Mouse (Mus musculus) layer of hippocampus, adult 8-10 months (tissue): ENCODE measurements around the gene Gm5108. TPM values are rescaled to one million over a fixed set of nuclear protein-coding genes. Genes with fewer than 3 reads are reported as not detected.

Source experiments
- DNase-seq, 2 experiments: peaks; one replicate each; pipeline ENCODE4 v3.0.0; 2022; ENCODE audit warnings: low spot score in 2 of 2
- total RNA-seq, 4 experiments: library from RNA; stranded (reverse); gene quantifications; 2 replicates each; pipeline ENCODE4 v1.2.4; 2022

The Gm5108 gene
- not detected for total RNA-seq

DNA sequence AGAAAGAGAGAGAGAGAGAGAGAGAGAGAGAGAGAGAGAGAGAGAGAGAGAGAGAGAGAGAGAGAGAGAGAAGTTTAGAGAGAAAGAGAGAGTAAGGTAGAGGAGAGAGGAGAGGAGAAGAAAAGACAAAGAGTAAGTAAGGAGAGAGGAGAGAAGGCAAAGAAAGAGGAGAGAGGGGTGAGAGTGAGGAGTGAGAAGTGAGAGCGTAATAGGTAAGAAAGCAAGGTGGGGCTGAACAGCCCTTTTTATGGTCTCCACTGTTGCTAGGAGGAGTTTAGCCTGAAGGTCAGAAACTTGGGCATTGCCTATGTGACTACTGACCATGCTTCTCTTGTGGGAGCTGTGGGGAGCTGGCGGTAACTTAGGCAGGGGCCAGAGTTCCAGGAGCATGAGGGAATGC lies at the start of gene Gm5108:
Gm5108 (plus strand) TSS at position 301 of the 400 bp plus-strand sequence.
- no peak for DNase-seq

- DNase-seq: no peak
Observed at GRCm38 (mm10) chr5:67898921-67899320, 42.5 kb upstream of the Gm5108 start.

DNA sequence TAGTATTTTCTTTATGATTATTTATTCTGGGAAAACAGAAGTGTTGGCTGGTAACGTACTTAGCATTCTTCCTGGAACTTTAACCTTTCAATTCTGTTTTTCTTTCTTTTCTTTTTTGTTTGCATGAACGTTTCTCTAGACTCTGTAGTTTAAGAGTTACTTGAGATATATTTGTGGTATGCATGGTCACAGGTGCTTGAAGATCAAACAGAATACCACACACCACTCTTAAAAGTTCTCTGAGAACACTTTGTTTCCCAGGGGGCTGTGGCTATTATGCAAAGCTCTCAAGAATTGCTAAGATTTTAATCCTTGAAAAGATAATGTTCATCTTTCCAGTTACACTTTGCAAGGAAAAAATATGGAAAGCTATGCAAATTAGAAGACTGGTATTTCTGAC lies 36.9 kb upstream of the Gm5108 start:
- DNase-seq: no peak

DNA sequence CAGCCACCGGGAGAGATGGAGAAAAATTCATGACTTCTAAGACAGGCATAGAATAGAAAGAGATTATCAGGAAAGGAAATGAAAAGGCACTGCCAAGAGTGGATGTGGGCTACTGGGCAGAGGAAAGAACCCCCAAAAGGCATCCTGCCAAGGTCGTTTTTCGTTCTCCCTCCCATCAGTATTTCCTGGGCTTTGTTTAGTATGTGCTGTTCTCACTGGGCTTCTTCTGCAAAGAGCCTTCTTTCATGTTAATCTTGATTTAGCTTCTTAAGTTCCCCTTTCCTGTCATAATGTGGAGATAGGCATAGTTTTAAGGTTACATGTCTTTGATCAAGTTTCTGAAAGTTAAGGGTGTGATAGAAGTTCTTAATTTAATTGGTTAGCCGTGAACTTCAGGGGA lies 10.9 kb upstream of the Gm5108 start:
- DNase-seq: no peak

- DNase-seq: no peak
Observed at GRCm38 (mm10) chr5:67931623-67932022, 9.8 kb upstream of the Gm5108 start.

DNA sequence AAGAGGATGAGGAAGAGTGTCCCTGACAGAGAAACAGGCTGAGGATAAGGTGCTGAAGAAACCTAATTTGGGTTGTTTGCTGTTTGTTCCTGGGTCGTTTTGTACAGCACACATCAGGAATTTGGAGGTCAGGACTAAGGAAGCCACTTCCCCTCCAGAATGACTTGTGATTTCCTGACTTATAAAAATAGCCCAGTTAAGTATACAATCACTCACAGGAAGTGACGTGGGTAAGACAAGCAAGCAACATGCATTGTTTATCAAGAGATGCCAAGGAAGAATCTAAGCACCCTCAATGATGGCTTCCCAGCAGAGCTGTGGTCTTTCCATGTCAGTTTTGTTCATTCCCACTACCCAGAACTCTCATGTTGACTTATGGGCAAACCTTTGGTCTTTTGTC lies 1.7 kb downstream of the Gm5108 start:
- no peak for DNase-seq

DNA sequence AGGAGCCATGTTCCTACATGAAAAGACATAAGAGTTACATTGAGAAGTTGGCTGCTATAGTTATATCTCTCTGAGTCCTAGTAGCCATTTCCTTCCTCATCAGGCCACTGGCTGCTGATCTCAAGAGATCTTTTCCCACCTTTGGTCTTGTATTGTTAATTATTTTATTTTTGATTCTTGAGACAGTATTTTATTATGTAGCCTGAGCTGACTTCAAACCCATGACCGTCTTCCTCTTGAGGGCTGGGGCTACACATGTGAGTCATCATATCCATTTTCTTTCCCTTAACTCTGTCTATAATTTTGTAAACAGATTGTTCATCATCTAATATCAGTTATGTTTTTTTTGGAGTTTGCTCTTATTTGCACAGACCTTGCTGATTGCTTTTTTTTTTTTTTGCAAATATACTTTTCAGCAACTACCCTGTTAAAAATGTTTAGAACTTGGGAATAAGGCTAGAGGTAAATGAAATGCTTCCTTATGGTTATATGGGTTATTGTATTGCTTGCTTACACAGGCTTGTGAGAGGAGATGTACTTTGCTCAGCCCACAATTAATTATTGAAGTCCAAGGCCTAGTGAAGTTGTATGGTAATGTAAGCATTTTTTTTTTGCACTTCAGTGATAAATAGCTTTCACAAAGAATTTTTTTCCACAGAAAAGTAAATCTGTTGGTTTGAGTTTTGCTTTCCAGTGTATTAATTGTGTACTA lies 2.8 kb downstream of the Gm5108 start:
- no peak for DNase-seq

DNA sequence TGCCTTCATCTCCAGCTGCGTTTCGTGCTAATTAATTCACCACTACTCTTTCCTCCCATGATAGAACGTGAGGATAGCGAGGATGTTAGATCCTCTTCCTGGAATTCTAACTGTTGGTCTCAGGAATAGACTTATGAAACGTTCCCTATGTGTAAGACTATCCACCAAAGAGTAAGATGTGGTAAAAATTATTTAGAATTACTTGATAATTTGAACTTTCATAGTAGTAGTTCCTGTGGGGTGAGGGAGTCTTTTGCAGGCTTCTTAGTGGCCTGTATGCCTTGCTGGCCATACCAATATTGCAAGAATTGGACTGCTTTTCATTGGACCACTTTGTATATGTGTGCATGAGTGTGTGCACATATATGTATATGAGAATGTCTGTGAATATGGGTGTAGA lies 4.9 kb downstream of the Gm5108 start, which contains the start of gene Gm21905:
Gm21905 (minus strand) TSS at position 101 of the 400 bp plus-strand sequence.
- DNase-seq: no peak

DNA sequence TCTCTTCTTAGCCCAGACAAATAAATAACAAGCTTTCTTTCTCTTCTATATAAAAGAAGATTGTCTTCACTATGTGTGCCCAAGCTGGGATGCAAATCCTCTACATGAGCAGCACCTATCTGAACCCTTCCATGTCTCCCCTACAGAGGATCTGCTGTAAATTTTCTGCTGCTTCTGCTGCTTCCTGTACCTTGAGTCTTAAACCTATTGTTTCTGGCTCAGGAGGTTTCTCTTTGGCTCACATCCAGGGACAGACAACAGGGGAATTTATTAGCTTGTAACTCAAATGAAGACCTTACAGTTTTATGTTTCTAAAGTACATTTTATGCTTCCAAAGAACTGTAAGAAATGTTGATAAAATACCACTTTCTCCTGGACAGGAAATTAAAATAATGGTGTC lies 5.5 kb downstream of the Gm5108 start:
- DNase-seq: no peak

GRCm38 (mm10) chr5:67948074-67948473 lies 6.6 kb downstream of the Gm5108 start:
- DNase-seq: no peak

DNA sequence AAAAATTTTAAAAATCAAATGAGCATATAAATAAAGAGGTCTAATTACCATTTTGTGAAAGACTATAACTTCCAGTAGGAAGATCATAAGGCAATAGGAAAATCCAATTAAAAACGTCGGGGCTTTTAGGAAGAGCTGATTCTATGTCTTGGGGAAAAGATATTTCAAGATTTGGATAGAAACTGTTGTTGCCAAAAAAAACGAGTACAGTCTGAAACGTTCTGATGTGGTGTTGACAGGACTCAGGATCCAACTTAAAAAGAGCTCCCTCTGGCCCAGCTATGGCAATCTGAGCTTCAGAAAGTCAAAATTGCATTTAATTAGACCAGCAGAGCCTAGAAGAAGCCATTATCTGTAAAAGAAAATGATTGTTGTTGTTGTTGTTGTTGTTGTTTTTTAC lies 12.6 kb downstream of the Gm5108 start:
- DNase-seq: no peak

GRCm38 (mm10) chr5:67955486-67955885 lies 14.0 kb downstream of the Gm5108 start:
- no peak for DNase-seq

- no peak for DNase-seq
Observed at GRCm38 (mm10) chr5:67961708-67962629, 20.5 kb downstream of the Gm5108 start.

DNA sequence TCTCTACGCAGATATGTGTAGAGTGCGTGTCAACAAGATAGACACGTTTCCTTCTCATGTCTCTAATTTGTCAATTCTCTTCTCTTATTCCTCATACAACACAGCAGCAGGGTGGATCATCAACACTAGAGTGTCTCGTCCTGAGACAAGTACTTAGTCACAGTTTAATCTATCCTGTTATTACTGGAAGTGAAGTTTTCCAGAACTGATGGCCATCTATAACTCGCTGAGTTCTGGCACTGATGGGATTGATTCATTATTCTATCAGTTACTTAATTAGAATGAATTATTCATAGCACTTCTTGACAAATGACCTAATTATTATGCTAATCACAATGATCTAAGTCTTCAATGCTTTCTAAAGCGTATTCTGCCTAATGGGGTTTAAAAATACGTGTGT lies 28.1 kb downstream of the Gm5108 start:
- DNase-seq: no peak

GRCm38 (mm10) chr5:67981946-67982526 lies 40.6 kb downstream of the Gm5108 start:
- no peak for DNase-seq

DNA sequence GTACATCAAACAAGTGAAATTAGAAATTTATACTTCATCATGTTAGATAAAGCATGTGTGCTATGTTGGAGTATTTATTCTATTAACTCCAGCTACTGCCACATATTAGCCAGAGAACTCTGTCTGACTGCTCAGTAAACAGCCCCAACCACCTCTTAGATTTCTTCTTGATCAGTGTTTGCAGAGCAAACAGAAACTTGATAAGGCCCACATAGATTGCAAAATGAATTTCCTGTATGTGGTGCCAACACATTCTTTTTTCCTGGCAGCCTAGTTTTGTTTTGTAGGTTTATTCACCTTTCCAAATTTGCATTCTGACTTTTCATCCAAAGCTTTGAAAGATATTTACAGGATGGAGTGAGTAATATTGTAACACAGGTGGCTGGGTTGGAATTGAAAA lies 49.0 kb downstream of the Gm5108 start:
- no peak for DNase-seq

GRCm38 (mm10) chr5:68002611-68003010 lies 61.1 kb downstream of the Gm5108 start:
- DNase-seq: peak in 1 of 2 experiments; percentile 15

GRCm38 (mm10) chr5:68003904-68004303 lies 62.4 kb downstream of the Gm5108 start:
- DNase-seq: no peak

DNA sequence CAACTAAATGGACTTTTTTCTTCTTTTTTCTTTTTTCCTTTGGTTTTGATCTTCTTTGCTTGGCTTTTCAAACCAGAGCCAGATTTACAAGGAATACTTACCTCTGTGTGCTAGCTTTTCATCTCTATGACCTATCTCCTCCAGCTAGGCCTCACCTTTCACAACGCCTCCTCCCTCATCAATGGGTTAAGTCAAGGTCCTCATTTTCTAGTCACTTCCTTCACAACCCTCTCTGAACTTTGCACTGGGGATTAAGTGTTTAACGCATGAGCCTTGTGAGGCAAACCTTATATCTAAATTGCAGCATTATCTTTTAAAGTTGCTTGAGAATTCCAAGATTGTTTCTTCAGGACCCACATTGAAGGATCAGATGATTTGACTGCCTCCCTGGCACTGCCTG lies 63.0 kb downstream of the Gm5108 start:
- DNase-seq: no peak

DNA sequence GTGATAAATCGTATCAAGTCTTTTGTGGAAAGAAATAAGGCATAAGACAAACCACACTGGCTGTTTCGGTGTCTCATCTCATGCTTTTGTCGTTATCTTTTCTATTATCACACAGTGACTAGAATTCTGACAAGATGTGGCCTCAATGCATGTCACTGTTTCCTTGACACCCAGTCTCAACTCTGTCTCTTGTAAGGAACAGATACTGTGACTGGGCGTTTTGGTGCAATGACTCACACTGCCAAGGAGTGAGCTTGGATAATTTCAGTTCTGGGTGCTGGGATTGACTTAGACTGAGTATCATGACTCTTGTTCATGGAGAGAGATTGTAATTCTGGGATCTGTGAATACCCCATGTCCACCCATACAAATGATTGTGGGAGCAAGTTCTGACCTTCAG lies 65.6 kb downstream of the Gm5108 start:
- DNase-seq: no peak

GRCm38 (mm10) chr5:68011569-68011968 lies 70.1 kb downstream of the Gm5108 start:
- DNase-seq: no peak

DNA sequence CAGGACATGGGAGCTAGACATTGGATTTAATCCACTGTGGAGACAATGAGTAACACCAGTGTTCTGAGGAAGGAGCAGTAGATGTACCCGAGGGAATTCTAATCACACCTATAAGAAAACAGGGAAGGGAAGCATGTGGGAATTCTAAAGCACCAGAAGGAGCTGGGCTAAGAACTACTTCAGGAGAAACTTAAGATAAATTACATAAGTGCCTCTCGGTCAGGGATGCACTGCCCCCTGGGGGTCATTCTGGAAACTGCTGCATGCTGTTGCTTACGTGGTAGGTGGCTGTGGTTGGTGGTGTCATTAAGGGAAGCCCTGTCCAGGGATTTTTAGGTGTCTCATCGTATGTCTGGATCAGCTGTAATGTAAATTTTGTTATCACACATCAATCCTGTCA lies 71.1 kb downstream of the Gm5108 start:
- DNase-seq: peak; percentile 51 to 87
